Mouse (Mus musculus) central nervous system, embryonic 14 days (tissue): ENCODE measurements around the gene AV320801. TPM values are rescaled to one million over a fixed set of nuclear protein-coding genes. Genes with fewer than 3 reads are reported as not detected.

ENCODE experiments used
- polyA plus RNA-seq: library from polyadenylated mRNA; depleted of rRNA; stranded (reverse); fragments of >200 nt; gene quantifications from 2 replicates; pipeline ENCODE4 v1.2.3, GENCODE M21; 2012; rRNA removed

AV320801 gene
- 0.01 TPM in 1 of 2 replicates, not detected in the other for polyA plus RNA-seq

DNA sequence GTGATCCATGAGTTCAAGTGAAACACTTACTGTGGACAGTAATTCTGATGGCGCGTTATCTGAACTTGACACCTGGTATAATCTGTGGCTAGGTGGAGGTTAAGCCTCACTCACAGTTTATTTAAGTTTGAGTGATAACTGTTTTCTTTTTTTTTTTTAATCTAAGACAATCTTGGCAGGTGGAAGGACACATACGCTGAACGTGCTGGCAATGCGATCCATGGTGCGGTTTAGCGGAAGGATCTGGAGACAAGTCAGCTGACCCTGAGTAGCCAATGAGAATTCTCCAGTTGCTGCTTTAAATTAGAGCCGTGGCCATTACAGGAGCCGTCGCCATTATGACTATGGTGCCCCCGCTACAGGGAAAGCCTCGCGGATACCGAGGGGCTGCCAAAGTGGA lies at the start of gene AV320801:
TSS of gene AV320801 (plus strand) at position 301 of the 400 bp plus-strand sequence.

Other genes starting within 250 kb of the AV320801 start
- gene Pramel3, start 192.3 kb upstream of the AV320801 start, polyA plus RNA-seq = not detected in 2 replicates
- gene Gm5128, start 121.3 kb upstream of the AV320801 start, polyA plus RNA-seq = not detected in 2 replicates
- not detected in 2 replicates for gene Gm7903, start 60.8 kb upstream of the AV320801 start, polyA plus RNA-seq
- gene Nxf7, start 104.2 kb downstream of the AV320801 start, polyA plus RNA-seq = 0.06 TPM in 1 of 2 replicates, not detected in the other
- gene Prame, start 133.1 kb downstream of the AV320801 start, polyA plus RNA-seq = 0.06 TPM in 1 of 2 replicates, not detected in the other
- gene Tcp11x2, start 199.2 kb downstream of the AV320801 start, polyA plus RNA-seq = 0.02 TPM in 1 of 2 replicates, not detected in the other
- gene Tmsb15a, start 230.7 kb downstream of the AV320801 start, polyA plus RNA-seq = not detected in 2 replicates
- 9.6 and 10.6 TPM in 2 replicates for gene Armcx5, start 248.1 kb downstream of the AV320801 start, polyA plus RNA-seq
- 174 and 176 TPM in 2 replicates for gene Gprasp1, start 248.1 kb downstream of the AV320801 start, polyA plus RNA-seq